Mouse (Mus musculus): ENCODE measurements at regions not wholly inside any gene's neighbourhood (a gene's known extent, or its start where the extent isn't known, plus 50 kb on each side); places are given as distances from the start of the nearest gene placed in this dataset.

- DNase-seq: no peak
Measured at GRCm38 (mm10) chr12:13825899-13826298, 326.0 kb downstream of the Fam84a start.

GRCm38 (mm10) chr12:13815500-13815899 lies 336.4 kb downstream of the Fam84a start:
- no peak for DNase-seq

GRCm38 (mm10) chr12:13810155-13810515 lies 341.7 kb downstream of the Fam84a start:
- DNase-seq: no peak

- no peak for DNase-seq
Measured at GRCm38 (mm10) chr12:13809291-13810154, 342.3 kb downstream of the Fam84a start.

- no peak for DNase-seq
Measured at GRCm38 (mm10) chr12:13779752-13780151, 372.1 kb downstream of the Fam84a start.

GRCm38 (mm10) chr12:13776687-13777086 lies 375.2 kb downstream of the Fam84a start:
- DNase-seq: no peak

- DNase-seq: no peak
Measured at GRCm38 (mm10) chr12:13769696-13770095, 382.2 kb downstream of the Fam84a start.

GRCm38 (mm10) chr12:13769156-13769555 lies 382.7 kb downstream of the Fam84a start:
- no peak for DNase-seq

- DNase-seq: no peak
Measured at GRCm38 (mm10) chr12:13766486-13766885, 385.4 kb downstream of the Fam84a start.

GRCm38 (mm10) chr12:13753878-13754277 lies 398.0 kb downstream of the Fam84a start:
- no peak for DNase-seq

- no peak for DNase-seq
Measured at GRCm38 (mm10) chr12:13744323-13744931, 407.4 kb downstream of the Fam84a start.

- DNase-seq: no peak
Measured at GRCm38 (mm10) chr12:13729901-13730637, 421.8 kb downstream of the Fam84a start.

- DNase-seq: no peak
Measured at GRCm38 (mm10) chr12:13728986-13729385, 422.9 kb downstream of the Fam84a start.

- no peak for DNase-seq
Measured at GRCm38 (mm10) chr12:13724511-13724910, 427.3 kb downstream of the Fam84a start.

GRCm38 (mm10) chr12:13709806-13710205 lies 440.9 kb downstream of the Nbas start:
- no peak for DNase-seq

- DNase-seq: no peak
Measured at GRCm38 (mm10) chr12:13707747-13708146, 438.8 kb downstream of the Nbas start.

GRCm38 (mm10) chr12:13706510-13706909 lies 437.6 kb downstream of the Nbas start:
- no peak for DNase-seq

- DNase-seq: no peak
Measured at GRCm38 (mm10) chr12:13703604-13704003, 434.7 kb downstream of the Nbas start.

GRCm38 (mm10) chr12:13699858-13700257 lies 430.9 kb downstream of the Nbas start:
- DNase-seq: no peak

GRCm38 (mm10) chr12:13698834-13699233 lies 429.9 kb downstream of the Nbas start:
- no peak for DNase-seq

GRCm38 (mm10) chr12:13691394-13692165 lies 422.6 kb downstream of the Nbas start:
- DNase-seq: no peak

- DNase-seq: no peak
Measured at GRCm38 (mm10) chr12:13677266-13677665, 408.3 kb downstream of the Nbas start.

- DNase-seq: no peak
Measured at GRCm38 (mm10) chr12:13669453-13669852, 400.5 kb downstream of the Nbas start.
